Mouse (Mus musculus) hindbrain, embryonic 13.5 days (tissue): ENCODE measurements around the gene Dnaaf2. TPM values are rescaled to one million over a fixed set of nuclear protein-coding genes. Genes with fewer than 3 reads are reported as not detected.
A peak's percentile ranks its signal among the peaks of the same experiment; 100 is the strongest.

Source experiments
- ATAC-seq: fragments of 200-750 bp; cut with Nextera tagmentation; 2 replicates; pipeline ENCODE4 v1.8.0; 2017; ENCODE audit warnings: moderate TSS enrichment; ENCODE audit not compliant: low FRiP score
- H3K27ac ChIP-seq: fragments of 300-500 bp; sonication (generic); 2 replicates; pipeline ENCODE4 v1.5.1; 2015; ENCODE audit warnings: inconsistent platforms, mild to moderate bottlenecking, moderate library complexity
- H3K27me3 ChIP-seq: fragments of 300-500 bp; sonication (generic); 2 replicates; pipeline ENCODE4 v1.6.1; 2015; ENCODE audit warnings: mild to moderate bottlenecking, inconsistent platforms
- H3K36me3 ChIP-seq: fragments of 300-500 bp; sonication (generic); 2 replicates; pipeline ENCODE4 v1.6.1; 2015; ENCODE audit warnings: mild to moderate bottlenecking, inconsistent platforms
- H3K4me1 ChIP-seq: fragments of 300-500 bp; sonication (generic); replicated peaks from 2 replicates; pipeline ENCODE4 v1.6.1; 2015; ENCODE audit warnings: inconsistent platforms
- H3K4me2 ChIP-seq: fragments of 300-500 bp; sonication (generic); 2 replicates; pipeline ENCODE4 v1.6.1; 2015; ENCODE audit warnings: inconsistent platforms, mild to moderate bottlenecking, moderate library complexity
- H3K4me3 ChIP-seq: fragments of 300-500 bp; sonication (generic); 2 replicates; pipeline ENCODE4 v1.5.1; 2015; ENCODE audit warnings: mild to moderate bottlenecking, inconsistent platforms
- H3K9ac ChIP-seq: fragments of 300-500 bp; sonication (generic); 2 replicates; pipeline ENCODE4 v1.6.1; 2015; ENCODE audit warnings: mild to moderate bottlenecking, inconsistent platforms
- H3K9me3 ChIP-seq: fragments of 300-500 bp; sonication (generic); 2 replicates; pipeline ENCODE4 v1.6.1; 2016; ENCODE audit warnings: inconsistent platforms
- WGBS: fragments of 180-500 bp; shearing (Covaris S2); methylation state at CpG from one replicate; pipeline ENCODE4 v1.1.7; 2015; 5-methylcytosine and 5-hydroxymethylcytosine counted together
- polyA plus RNA-seq: library from polyadenylated mRNA; unstranded; fragments of >200 nt; fragmentation: Nextera tagmentation; extraction: Ambion mirVana; gene quantifications from 2 replicates; pipeline ENCODE4 v1.2.1, GENCODE M21; 2015

Dnaaf2 gene
- polyA plus RNA-seq, 1 experiment from 2014 or later: 8.9 TPM

DNA sequence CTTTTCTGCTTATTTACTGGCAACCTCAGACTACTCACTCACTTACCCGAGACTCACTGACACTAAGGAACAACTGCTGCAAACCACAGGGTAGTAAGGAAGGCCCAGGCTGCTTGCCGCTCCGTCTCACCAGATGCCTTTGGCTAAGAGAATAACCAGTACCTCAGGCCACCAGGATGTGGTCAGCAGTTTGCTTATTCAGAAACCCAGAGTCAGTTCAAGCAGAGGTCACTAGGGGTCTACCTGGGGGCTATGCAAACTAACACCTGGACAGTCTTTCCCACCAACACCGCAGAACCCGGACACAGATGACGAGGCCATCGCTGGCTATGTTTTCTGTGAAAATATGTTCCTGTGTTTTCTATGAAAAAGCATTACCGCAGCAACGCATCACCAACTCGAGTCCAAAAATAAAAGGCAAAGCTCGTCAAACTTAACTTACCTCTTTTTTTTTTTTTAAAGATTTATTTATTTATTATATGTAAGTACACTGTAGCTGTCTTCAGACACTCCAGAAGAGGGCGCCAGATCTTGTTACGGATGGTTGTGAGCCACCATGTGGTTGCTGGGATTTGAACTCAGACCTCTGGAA is 15.1 kb upstream of the Dnaaf2 start:
- H3K4me1 ChIP-seq: no peaks in the 10 kb centered on the region
- 94% methylated on average over 13 of the region's 13 CpGs for WGBS
- no peaks in the 10 kb centered on the region for H3K27me3 ChIP-seq
- H3K27ac ChIP-seq: no peak overlapping the region
- ATAC-seq: no peak
- no peak overlapping the region for H3K9ac ChIP-seq
- no peak overlapping the region for H3K4me3 ChIP-seq
- H3K36me3 ChIP-seq: no peaks in the 10 kb centered on the region
- no peak overlapping the region for H3K4me2 ChIP-seq
- no peaks in the 10 kb centered on the region for H3K9me3 ChIP-seq

DNA sequence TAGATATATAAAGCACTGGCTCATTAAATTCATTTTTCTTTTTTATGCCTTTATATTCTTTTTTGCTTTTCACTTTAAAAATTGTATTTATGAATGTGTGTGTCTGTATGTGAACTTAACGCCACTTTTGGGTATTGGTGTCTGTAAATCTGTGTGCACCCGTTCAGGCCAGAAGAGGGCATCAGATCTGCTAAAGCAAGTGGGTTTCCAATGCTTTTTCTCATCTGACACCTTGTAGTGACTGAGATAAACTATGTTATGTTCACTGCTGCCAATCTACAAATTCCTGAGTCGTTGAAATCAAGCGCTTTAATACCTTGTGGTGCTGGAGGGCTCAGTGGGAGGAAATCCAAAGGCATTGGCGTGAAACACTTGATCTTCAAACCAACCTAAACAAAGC is 12.8 kb upstream of the Dnaaf2 start:
- 88% methylated on average over 5 of the region's 5 CpGs for WGBS
- H3K36me3 ChIP-seq: no peaks in the 10 kb centered on the region
- no peaks in the 10 kb centered on the region for H3K4me1 ChIP-seq
- no peak overlapping the region for H3K4me3 ChIP-seq
- ATAC-seq: no peak
- H3K4me2 ChIP-seq: no peak overlapping the region
- no peaks in the 10 kb centered on the region for H3K27me3 ChIP-seq
- no peaks in the 10 kb centered on the region for H3K9me3 ChIP-seq
- no peak overlapping the region for H3K9ac ChIP-seq
- no peak overlapping the region for H3K27ac ChIP-seq

DNA sequence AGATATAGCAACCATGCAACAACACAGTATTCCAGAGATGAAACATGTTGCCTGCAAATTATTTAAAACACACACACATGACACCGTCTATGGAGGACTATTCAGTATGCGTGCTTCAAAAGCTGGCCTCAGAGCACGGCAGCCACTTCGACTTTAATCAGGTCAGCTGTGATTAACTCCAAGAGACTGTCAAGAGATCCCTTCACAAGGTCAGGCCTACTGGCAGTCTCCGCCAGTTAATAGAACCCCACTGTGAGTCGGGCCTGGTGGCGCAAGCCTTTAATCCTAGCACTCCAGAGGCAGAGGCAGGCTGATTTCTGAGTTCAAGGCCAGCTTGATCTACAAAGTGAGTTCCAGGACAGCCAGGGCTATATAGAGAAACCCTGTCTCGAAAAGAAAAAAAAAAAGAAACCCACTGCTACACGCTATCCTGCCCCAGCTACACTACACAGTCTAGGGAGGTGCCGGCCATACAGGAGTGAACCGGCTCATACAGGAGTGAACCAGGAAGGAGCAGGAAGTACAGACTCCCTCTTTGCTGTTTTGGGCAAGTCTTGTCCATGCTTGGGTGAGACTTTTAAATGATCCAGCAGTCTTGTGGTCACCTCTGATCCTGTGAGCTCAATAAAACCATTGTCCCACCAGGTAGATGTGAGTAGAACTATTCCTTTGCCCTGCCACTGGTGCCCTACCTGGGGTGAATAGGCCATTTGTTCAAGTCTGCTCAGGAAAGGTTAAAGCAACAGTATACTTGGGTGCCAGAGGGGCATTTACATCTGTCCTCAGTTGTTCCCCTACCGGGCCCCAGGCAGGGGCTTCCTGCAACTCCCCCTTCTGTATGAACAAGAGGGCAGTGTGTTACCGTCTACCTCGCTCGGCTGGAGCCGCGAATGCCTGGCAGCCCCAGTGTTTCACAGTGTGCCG is 12.1 kb upstream of the Dnaaf2 start:
- no peak overlapping the region for H3K27ac ChIP-seq
- no peak for ATAC-seq
- no peaks in the 10 kb centered on the region for H3K9me3 ChIP-seq
- 89% methylated on average over 18 of the region's 18 CpGs for whole genome bisulfite sequencing
- H3K27me3 ChIP-seq: no peaks in the 10 kb centered on the region
- no peak overlapping the region for H3K4me2 ChIP-seq
- H3K4me1 ChIP-seq: no peaks in the 10 kb centered on the region
- no peak overlapping the region for H3K9ac ChIP-seq
- H3K36me3 ChIP-seq: no peaks in the 10 kb centered on the region
- H3K4me3 ChIP-seq: no peak overlapping the region

DNA sequence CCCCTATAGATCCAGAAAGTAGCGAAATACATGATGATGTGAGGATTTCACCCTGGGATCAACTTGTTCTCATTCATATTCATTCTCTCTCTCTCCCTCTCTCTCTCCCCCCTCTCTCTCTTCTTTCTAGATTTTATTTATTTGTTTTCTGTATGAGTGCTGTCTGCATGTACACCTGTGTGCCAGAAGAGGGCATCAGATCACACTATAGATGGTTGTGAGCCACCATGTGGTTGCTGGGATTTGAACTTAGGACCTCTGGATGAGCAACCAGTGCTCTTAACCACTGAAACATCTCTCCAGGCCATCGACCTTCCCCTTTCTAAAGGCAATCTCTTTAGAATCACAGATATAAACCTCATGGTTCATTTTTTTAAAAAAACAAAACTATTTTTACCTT is 10.3 kb upstream of the Dnaaf2 start:
- no peak overlapping the region for H3K4me3 ChIP-seq
- no peak for ATAC-seq

DNA sequence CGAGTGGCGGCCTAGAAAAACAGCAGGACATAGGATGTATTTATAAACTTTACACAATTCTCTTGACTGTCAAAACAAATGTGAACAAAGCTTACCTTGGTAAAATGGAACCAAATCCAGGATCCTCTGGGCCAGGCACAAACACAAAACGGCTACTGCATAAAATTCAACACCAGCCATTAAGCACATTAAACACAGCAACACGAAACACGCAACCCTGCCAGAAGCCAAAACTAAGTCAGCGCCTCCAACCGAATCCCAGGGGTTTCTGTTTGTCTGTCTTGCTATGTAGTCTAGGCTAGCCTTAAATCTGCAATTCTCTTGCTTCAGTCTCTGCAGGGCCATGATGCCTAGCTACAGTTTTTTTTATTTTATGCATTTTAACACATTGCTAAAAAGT is 9.7 kb upstream of the Dnaaf2 start:
- Histone ChIP-seq H3K4me1 (peaks cover 4% of the 10 kb centered on the region; the same call in 1 of the 2 replicates), H3K4me3 (no peak overlapping the region), H3K27ac (no peak overlapping the region), H3K9ac (no peak overlapping the region), H3K4me2 (no peak overlapping the region), H3K36me3 (no peaks in the 10 kb centered on the region), H3K9me3 (no peaks in the 10 kb centered on the region), H3K27me3 (no peaks in the 10 kb centered on the region)
- ATAC-seq: no peak
- WGBS: 94% methylated on average over 7 of the region's 7 CpGs

More for the DNA sequence above, 10.3 kb upstream of the Dnaaf2 start:
- no peak overlapping the region for H3K4me2 ChIP-seq
- no peaks in the 10 kb centered on the region for H3K36me3 ChIP-seq
- H3K27ac ChIP-seq: no peak overlapping the region
- WGBS: 97% methylated on average over 2 of the region's 2 CpGs
- H3K4me1 ChIP-seq: peaks cover 4% of the 10 kb centered on the region; the same call in 1 of the 2 replicates
- H3K9ac ChIP-seq: no peak overlapping the region
- no peaks in the 10 kb centered on the region for H3K27me3 ChIP-seq
- H3K9me3 ChIP-seq: no peaks in the 10 kb centered on the region

DNA sequence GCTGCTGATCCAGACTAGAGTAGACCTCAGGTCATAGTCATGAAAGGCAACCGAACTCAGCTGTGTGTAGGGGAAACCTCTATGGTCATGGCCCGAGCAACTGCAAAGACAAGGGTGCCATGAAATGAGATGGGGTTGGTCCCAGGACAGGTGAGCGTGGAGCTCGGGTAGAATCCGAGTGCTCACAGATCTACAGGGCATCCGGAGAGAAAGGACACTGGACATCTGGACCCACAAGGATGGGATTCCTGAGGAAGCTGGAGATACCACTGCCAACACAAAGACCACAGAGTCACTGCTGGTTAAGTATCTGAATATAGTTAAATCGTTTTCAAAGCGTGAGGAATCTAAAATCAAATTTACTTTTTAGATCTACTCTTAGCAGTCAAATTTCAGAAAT is 9.2 kb upstream of the Dnaaf2 start:
- no peak for ATAC-seq
- WGBS: 97% methylated on average over 8 of the region's 8 CpGs

DNA sequence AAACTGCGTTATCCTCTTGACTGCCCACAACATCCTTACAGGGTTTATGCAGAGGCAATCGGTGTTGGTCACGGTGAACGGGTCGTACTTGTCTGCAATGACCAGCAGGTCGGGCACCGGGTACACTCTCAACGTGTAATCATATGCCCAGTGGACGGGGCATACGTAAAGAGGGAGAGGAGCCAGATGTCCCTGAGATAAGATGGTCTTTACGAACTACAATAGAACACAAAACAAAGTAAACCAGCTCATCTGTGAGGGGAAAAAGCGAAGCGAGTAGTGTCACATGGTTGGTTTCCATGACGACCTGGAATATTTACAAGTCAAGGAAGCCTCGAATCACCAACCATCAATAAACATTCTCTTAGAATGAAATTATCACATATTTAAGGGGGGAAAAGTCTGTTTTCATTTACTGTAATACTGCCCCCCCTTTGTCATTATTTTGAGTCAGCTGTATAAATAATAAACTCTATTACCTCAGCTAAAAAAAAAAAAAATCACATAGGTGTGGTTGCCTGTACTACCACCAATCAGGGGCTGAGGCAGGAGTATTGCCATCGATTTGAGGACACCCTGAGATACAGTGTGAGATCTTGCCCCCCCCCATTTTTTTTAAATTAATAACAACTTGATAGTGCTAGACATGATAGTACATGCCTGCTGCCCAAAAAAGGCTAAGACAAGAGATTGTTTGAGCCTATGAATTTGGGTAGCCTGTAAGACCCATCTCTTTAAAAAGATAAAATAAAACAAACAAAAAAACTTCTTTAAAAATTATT is 6.0 kb upstream of the Dnaaf2 start, which contains the start of gene Gm49384:
Gm49384 (minus strand) TSS at position 216 of the 782 bp plus-strand sequence.
- H3K4me2 ChIP-seq: peak within 1 kb of the TSS; percentile 30; the same call in 1 of the 2 replicates
- no peak for ATAC-seq

More for the DNA sequence above, 9.2 kb upstream of the Dnaaf2 start:
- no peak overlapping the region for H3K27ac ChIP-seq
- H3K27me3 ChIP-seq: no peaks in the 10 kb centered on the region
- H3K4me2 ChIP-seq: no peak overlapping the region
- no peak overlapping the region for H3K9ac ChIP-seq
- peaks cover 4% of the 10 kb centered on the region; the same call in 1 of the 2 replicates for H3K4me1 ChIP-seq
- H3K4me3 ChIP-seq: no peak overlapping the region
- no peaks in the 10 kb centered on the region for H3K9me3 ChIP-seq
- H3K36me3 ChIP-seq: peaks cover 2% of the 10 kb centered on the region; the same call in 1 of the 2 replicates

DNA sequence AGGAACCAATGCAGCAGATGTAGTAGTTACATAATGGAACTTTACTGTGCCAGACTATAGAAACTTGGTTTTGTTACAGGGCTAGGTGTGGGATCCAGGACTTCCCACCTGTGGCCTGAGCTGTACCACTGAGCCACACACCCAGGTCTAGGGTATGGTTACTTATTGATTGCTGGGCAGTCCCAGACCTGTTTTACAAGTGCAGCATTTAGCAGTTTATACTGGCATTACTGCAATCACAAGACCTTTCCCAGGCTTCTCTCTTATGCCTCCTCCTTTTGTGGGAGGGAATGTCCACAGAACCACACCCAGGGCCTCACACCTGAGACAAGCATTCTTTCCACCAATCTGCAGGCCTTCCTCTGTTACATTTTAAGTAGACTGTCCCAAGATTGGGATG is 756 bp upstream of the Dnaaf2 start:
- Histone ChIP-seq H3K9me3 (no peaks in the 10 kb centered on the region), H3K36me3 (peaks cover 18% of the 10 kb centered on the region; the same call in 1 of the 2 replicates), H3K9ac (no peak overlapping the region), H3K4me3 (no peak overlapping the region), H3K4me2 (peak overlapping the region; percentile 95), H3K4me1 (peaks cover 31% of the 10 kb centered on the region), H3K27me3 (no peaks in the 10 kb centered on the region), H3K27ac (no peak overlapping the region)
- ATAC-seq: no peak

More for the DNA sequence above, 6.0 kb upstream of the Dnaaf2 start, which contains the start of gene Gm49384:
- H3K4me1 ChIP-seq: peaks cover 6% of the 10 kb centered on the region
- 0 out of 2 replicates have a peak within 1 kb of the TSS, but pooled peaks have one; percentile 9 for H3K4me3 ChIP-seq
- no peak within 1 kb of the TSS for H3K27ac ChIP-seq
- H3K36me3 ChIP-seq: peaks cover 18% of the 10 kb centered on the region; the same call in 1 of the 2 replicates
- H3K9ac ChIP-seq: no peak within 1 kb of the TSS
- H3K9me3 ChIP-seq: no peaks in the 10 kb centered on the region
- WGBS: 62% methylated on average over 16 of the region's 16 CpGs
- no peaks in the 10 kb centered on the region for H3K27me3 ChIP-seq

DNA sequence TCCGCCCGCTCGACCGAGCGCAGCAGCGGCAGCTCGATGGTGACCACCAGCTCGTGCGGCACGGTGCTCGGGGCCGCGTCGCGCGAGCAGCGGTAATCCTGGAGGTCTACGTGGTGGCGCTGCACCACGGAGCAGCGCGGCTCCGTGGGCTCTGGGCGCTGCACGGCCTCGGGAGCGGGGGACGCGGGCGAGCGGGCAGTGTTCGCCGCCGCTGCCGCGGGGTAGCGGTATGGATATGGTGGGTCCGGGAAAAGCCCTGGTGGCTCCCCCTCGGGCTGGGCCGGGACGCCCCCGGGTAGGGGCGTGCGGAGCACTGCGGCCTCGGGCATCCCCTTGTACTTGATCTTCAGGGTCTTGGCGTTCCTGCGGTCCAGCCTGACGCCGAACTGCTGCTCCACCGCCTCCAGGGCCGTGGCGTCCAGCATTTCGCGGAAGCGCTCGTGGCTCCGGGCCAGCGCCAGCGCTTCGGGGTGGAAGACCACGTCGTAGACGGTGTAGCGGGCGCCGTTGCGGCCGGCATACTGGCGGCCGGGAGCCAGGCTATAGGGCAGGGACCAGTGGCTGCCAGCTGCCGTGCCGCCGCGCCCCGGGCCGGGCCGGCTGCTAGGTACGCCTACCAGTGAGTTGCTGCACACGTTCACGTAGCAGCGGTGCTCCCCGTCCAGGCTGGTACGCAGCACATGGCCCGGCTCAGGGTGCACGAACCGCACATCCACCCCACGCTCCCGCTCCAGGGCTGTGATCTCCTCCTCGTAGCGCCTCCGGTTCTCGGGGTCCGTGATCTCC is 658 bp downstream of the Dnaaf2 start:
- ATAC-seq: peak; percentile 82
- peaks cover 18% of the 10 kb centered on the region; the same call in 1 of the 2 replicates for H3K36me3 ChIP-seq
- H3K4me3 ChIP-seq: peak overlapping the region; percentile 86
- peaks cover 29% of the 10 kb centered on the region for H3K4me1 ChIP-seq
- WGBS: under 1% methylated on average over 92 of the region's 94 CpGs
- H3K9me3 ChIP-seq: no peaks in the 10 kb centered on the region
- peak overlapping the region; percentile 94 for H3K27ac ChIP-seq
- peak overlapping the region; percentile 95 for H3K4me2 ChIP-seq
- H3K9ac ChIP-seq: peak overlapping the region; percentile 90
- no peaks in the 10 kb centered on the region for H3K27me3 ChIP-seq

DNA sequence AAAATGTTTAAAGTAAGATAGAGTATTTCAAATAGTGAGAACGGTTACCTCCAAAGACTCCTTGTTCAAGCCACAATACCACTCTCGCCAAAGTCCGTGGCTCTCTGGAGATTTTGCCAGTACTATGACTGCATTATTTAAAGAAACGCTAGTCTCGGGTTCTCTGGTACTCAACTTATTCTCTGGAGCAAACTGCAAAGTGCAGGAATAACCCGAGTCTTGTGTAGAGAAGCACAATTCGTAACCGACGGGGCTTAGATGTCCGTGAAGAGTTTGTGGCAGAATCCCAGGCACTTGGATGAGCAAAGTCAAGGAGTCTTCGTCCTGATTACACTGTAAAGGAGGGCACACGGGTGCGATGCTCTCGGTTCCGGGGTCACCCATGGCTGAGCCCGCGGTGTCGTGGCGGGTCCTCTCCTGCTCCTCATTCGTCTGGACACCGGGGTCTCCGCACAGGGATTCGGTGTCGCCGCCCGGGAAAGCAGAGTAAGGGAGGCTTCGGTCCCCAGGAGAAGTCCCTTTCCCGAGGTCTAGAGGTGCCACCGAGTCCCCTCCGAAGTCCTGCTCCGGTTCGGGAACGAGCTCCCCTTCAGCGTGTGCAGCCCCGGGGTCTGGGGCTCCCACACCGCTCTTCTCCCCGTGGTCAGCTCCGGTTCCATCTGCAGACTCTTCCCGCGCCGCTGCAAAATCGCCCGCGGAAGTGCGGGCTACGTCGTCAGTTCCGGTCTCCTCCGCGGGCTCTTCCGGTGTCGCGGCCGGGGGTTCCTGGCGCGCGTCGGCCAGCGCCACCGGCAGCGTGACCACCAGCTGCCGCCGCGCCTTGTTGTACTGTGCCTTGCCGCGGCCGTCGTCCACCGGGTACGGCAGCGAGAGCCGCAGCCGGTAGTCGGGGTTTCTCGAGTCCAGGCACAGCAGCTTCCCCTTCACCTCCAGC is 1.5 kb downstream of the Dnaaf2 start, which contains the start of gene Gm49383:
Gm49383 (minus strand) TSS at position 661 of the 934 bp plus-strand sequence.
- ATAC-seq: peak; percentile 87
- under 1% methylated on average over 75 of the region's 75 CpGs for WGBS

More for the DNA sequence above, 1.5 kb downstream of the Dnaaf2 start, which contains the start of gene Gm49383:
- peak within 1 kb of the TSS; percentile 86 for H3K4me3 ChIP-seq
- H3K9me3 ChIP-seq: no peaks in the 10 kb centered on the region
- H3K27me3 ChIP-seq: no peaks in the 10 kb centered on the region
- H3K4me2 ChIP-seq: peak within 1 kb of the TSS; percentile 95
- H3K4me1 ChIP-seq: peaks cover 29% of the 10 kb centered on the region
- H3K9ac ChIP-seq: peak within 1 kb of the TSS; percentile 90
- peak within 1 kb of the TSS; percentile 94 for H3K27ac ChIP-seq
- peaks cover 11% of the 10 kb centered on the region; the same call in 1 of the 2 replicates for H3K36me3 ChIP-seq
